Mouse (Mus musculus) cortical plate, adult 2 months (tissue): ENCODE data around the gene Ctcf.
A peak's percentile ranks its signal among the peaks of the same experiment; 100 is the strongest.

Experiments
- CTCF ChIP-seq: fragments of 200-500 bp; IDR thresholded peaks from 2 replicates; pipeline ENCODE4 v1.5.1; 2011; ENCODE audit warnings: mild to moderate bottlenecking, control low read depth, low read length; ENCODE audit not compliant: insufficient read depth; ENCODE audit errors: extremely low read depth
- POLR2A ChIP-seq: fragments of 200-500 bp; IDR thresholded peaks from 2 replicates; pipeline ENCODE4 v1.6.1; 2011; ENCODE audit warnings: mild to moderate bottlenecking, low read length, control low read depth; ENCODE audit not compliant: insufficient read depth; ENCODE audit errors: extremely low read depth

- TF ChIP-seq CTCF (peak; percentile 73), POLR2A (no peak)
Measured at GRCm38 (mm10) chr8:105596362-105597034, 39.9 kb upstream of the Ctcf start.
